Mouse (Mus musculus) hindbrain, embryonic 10.5 days (tissue): Measurements from ENCODE around the gene Rdh9. TPM values are rescaled to one million over a fixed set of nuclear protein-coding genes. Genes with fewer than 3 reads are reported as not detected.
"Not testable (repeated sequence)": the region's sequence is repeated elsewhere in the genome, so short reads cannot be mapped to it uniquely, and the experiment has no call there.

Experiments
- DNase-seq: peaks from one replicate; pipeline ENCODE4 v3.0.0-alpha.2; 2017; ENCODE audit warnings: low spot score
- H3K27ac ChIP-seq: fragments of 300-500 bp; sonication (generic); 2 replicates; pipeline ENCODE4 v1.5.1; 2016; ENCODE audit warnings: mild to moderate bottlenecking, moderate library complexity
- H3K27me3 ChIP-seq: fragments of 300-500 bp; sonication (generic); 2 replicates; pipeline ENCODE4 v1.6.1; 2016; ENCODE audit warnings: mild to moderate bottlenecking; ENCODE audit not compliant: poor library complexity, insufficient read depth, severe bottlenecking
- H3K36me3 ChIP-seq: fragments of 300-500 bp; sonication (generic); 2 replicates; pipeline ENCODE4 v1.6.1; 2016; ENCODE audit warnings: mild to moderate bottlenecking, moderate library complexity
- H3K4me1 ChIP-seq: fragments of 300-500 bp; sonication (generic); replicated peaks from 2 replicates; pipeline ENCODE4 v1.6.1; 2016; ENCODE audit warnings: mild to moderate bottlenecking
- H3K4me3 ChIP-seq: fragments of 300-500 bp; sonication (generic); 2 replicates; pipeline ENCODE4 v1.5.1; 2016; ENCODE audit warnings: mild to moderate bottlenecking, moderate library complexity
- H3K9me3 ChIP-seq: fragments of 300-500 bp; sonication (generic); 2 replicates; pipeline ENCODE4 v1.6.1; 2016; ENCODE audit warnings: mild to moderate bottlenecking, moderate library complexity
- WGBS: fragments of 180-500 bp; shearing (Covaris S2); methylation state at CpG from one replicate; pipeline ENCODE4 v1.1.7; 2016; 5-methylcytosine and 5-hydroxymethylcytosine counted together
- polyA plus RNA-seq: library from polyadenylated mRNA; unstranded; fragments of >200 nt; fragmentation: Nextera tagmentation; extraction: Ambion mirVana; gene quantifications from 2 replicates; pipeline ENCODE4 v1.2.1, GENCODE M21; 2016

Rdh9 gene
- polyA plus RNA-seq, 1 experiment from 2014 or later, result not detected

DNA sequence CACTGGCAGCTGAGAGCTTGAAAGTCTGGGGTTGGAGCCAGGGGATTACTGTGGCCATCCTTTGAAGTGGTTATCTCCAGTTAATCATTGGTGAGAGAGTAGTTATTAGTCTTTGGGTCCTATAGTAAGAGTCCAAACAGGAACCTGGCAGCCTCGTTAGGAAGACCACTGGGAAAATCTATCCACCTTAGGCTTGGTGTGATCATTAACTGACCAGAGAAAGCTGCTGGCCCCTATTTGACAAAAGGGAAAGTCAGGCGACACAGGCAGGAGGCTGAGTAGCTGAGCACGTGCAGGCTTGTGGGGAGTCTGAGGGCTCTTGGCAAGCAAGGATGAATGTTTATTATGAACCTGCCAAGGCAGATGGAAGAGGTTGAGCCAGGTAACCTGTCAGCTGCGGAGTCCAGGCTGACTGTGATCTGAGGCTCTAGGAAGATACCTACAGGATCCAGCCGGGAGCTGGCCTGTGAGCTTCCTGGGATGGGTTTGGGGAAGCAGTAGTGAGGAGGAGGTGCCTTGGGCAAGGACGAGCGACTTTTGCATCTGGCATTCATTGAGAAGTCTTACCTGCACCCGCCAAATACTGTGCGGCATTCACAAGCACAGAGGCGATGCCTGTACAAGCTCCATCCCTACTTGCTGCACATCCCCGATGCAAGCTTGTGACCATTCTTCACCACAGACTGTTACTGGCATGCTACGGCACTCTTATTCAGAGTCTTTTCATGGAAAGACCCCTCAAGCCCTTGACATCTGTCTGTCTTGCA lies 12.1 kb upstream of the Rdh9 start:
- Histone ChIP-seq H3K27ac (no peak overlapping the region), H3K9me3 (no peaks in the 10 kb centered on the region), H3K4me1 (no peaks in the 10 kb centered on the region), H3K36me3 (no peaks in the 10 kb centered on the region), H3K4me3 (no peak overlapping the region), H3K27me3 (no peaks in the 10 kb centered on the region)
- DNase-seq, result no peak
- WGBS, result 79% methylated on average over 12 of the region's 12 CpGs

DNA sequence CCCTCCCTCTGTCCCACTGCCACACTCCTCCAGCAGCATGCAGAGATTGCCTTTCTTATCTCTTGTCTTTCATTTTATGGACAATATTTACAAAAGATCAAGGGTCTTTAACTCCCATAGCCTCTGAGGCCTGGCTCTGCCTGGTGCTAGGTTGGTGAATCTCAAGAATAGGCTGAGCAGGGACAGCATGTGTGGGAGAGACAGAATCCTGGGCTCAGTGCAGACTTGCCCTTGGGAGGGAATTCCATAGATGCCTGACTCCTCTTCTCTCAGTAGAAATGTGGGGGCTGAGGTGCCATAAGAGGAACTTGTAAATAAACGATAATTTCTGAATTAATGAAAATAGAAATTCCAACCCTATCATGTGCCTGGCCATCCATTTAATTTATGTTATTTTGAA lies 9.6 kb upstream of the Rdh9 start:
- H3K27me3 ChIP-seq, result no peaks in the 10 kb centered on the region
- H3K36me3 ChIP-seq, result no peaks in the 10 kb centered on the region
- H3K27ac ChIP-seq, result no peak overlapping the region
- 85% methylated on average over 1 of the region's 1 CpGs for WGBS
- no peaks in the 10 kb centered on the region for H3K4me1 ChIP-seq
- H3K9me3 ChIP-seq, result no peaks in the 10 kb centered on the region
- DNase-seq, result no peak
- H3K4me3 ChIP-seq, result no peak overlapping the region

DNA sequence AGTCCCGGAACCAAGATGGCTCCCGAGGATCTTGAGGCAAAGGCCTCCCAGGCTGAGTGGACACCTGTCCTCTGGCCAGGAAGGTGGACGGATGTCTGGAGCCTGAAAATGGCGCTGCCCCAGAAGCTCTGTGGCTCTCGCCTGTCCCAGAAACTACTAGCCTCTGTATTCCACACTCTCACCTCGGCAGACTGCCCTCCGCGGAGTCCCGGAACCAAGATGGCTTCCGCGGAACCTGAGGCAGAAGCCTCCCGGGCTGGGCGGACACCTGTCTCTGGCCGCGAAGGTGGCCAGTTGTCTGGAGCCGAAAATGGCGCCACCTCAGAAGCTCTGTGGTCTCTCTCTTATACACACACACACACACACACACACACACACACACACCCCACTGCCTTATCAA lies 6.1 kb downstream of the Rdh9 start:
- not testable (repeated sequence) for H3K4me3 ChIP-seq, H3K27ac ChIP-seq, H3K4me1 ChIP-seq, H3K36me3 ChIP-seq, DNase-seq, H3K27me3 ChIP-seq, H3K9me3 ChIP-seq
- WGBS, result 95% methylated on average over 17 of the region's 17 CpGs

DNA sequence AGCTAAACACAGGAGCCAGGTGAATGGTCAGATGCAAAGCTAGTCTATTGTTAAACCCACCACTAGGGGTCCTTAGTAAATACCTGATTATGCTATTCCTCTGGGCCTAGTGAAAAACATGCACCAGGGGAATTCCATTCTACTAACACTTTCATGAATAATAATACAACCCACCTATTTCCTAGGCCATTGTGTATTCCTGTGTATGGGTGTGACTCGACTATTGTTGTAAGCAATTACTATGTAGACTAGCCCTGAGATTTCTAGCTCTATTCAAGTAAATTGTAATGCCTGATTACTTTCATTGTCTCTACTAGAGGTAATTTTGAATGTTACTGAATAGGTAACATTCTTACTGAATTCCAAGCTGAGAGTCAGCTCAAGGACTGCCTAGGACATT lies 9.2 kb downstream of the Rdh9 start:
- not testable (repeated sequence) for H3K36me3 ChIP-seq, H3K4me3 ChIP-seq, H3K27me3 ChIP-seq, DNase-seq, H3K27ac ChIP-seq, H3K9me3 ChIP-seq, H3K4me1 ChIP-seq
- 90% methylated on average over 1 of the region's 1 CpGs for WGBS

DNA sequence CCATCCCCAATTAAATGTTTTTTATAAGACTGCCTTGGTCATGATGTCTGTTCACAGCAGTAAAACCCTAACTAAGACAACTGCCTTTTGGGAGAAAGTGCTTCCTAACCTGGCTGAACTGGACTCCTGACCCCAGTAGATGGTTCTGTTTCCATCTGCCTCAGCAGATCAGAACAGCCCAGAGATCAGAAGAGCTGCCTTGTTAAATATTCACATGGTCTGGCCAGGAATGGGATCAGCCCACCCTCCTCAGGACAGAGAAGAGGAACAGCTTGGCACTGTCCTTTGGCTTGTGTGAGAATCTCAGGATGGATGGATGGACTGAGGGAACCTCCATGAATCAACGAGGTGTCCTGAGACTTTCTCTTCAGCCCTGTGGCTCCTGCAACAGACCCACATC lies 23.1 kb downstream of the Rdh9 start:
- 68% methylated on average over 1 of the region's 1 CpGs for WGBS
- Histone ChIP-seq H3K27ac (no peak overlapping the region), H3K4me3 (no peak overlapping the region), H3K27me3 (no peaks in the 10 kb centered on the region), H3K36me3 (no peaks in the 10 kb centered on the region), H3K9me3 (no peaks in the 10 kb centered on the region), H3K4me1 (no peaks in the 10 kb centered on the region)
- no peak for DNase-seq

DNA sequence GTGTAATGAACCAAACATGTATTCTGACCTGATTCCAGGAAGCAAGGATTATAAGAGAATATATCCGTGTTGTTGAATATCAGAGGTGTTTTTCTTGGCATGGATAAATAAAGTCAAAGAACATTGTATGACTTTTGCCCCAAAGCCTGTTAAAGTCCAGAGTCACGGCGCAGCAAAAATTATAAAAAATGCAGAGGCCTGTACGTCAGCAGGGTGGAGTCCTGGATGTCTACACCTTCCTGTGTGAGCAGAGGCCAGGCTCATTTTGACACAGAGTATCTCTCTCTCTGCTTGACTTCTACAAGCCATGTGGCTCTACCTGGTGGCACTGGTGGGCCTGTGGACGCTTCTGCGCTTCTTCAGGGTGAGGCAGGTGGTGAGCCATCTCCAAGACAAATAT lies 24.7 kb downstream of the Rdh9 start, which contains the start of gene Rdh16:
Rdh16 (plus strand) TSS at position 262 of the 400 bp plus-strand sequence.
- Histone ChIP-seq H3K9me3 (no peaks in the 10 kb centered on the region), H3K4me1 (no peaks in the 10 kb centered on the region), H3K27me3 (no peaks in the 10 kb centered on the region), H3K36me3 (no peaks in the 10 kb centered on the region), H3K4me3 (no peak within 1 kb of the TSS), H3K27ac (no peak within 1 kb of the TSS)
- WGBS, result 89% methylated on average over 6 of the region's 6 CpGs
- DNase-seq, result no peak

DNA sequence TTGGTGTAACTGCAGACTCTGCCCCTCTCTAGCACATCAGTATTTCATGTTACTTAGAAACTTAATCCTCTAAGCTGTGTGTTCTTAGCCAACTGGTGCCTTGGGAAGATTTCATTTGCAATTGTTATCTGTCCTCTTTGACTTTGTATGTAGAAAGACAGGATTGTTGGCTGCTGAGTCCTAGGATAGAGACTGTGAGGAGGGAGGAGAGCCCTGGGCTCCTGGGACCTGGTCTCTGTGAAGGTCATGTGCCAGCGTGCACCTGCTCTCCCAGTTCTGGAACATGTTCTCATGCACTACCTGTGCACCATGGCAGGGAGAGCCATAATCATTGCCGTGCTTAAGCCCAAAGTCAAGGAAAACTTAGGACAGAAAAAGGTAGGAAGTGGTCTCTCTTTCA lies 25.4 kb downstream of the Rdh9 start:
- H3K4me1 ChIP-seq, result no peaks in the 10 kb centered on the region
- no peaks in the 10 kb centered on the region for H3K36me3 ChIP-seq
- DNase-seq, result no peak
- no peak overlapping the region for H3K27ac ChIP-seq
- no peak overlapping the region for H3K4me3 ChIP-seq
- no peaks in the 10 kb centered on the region for H3K27me3 ChIP-seq
- 96% methylated on average over 2 of the region's 2 CpGs for WGBS
- H3K9me3 ChIP-seq, result no peaks in the 10 kb centered on the region

DNA sequence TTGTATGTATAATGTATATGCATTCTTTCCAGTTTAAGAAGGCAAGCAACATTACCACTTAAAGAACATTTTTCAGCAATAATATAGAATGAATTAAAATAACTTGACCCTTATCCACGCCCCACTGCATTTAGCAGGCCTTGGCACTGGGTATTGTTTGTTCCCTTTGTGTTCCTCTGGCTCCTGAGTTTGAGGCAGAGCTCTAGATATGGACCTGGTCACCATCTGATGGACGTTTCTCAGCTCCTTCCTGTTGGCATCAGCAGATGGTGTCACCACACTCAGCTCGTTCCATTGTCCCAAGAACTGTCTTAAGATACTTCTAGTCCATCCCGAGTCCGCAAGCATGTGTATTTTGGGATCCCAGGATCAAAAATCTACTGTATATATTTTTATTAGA lies 26.1 kb downstream of the Rdh9 start:
- no peaks in the 10 kb centered on the region for H3K36me3 ChIP-seq
- no peak overlapping the region for H3K4me3 ChIP-seq
- H3K9me3 ChIP-seq, result no peaks in the 10 kb centered on the region
- DNase-seq, result no peak
- H3K27me3 ChIP-seq, result no peaks in the 10 kb centered on the region
- WGBS, result 84% methylated on average over 5 of the region's 5 CpGs
- no peaks in the 10 kb centered on the region for H3K4me1 ChIP-seq
- H3K27ac ChIP-seq, result no peak overlapping the region

DNA sequence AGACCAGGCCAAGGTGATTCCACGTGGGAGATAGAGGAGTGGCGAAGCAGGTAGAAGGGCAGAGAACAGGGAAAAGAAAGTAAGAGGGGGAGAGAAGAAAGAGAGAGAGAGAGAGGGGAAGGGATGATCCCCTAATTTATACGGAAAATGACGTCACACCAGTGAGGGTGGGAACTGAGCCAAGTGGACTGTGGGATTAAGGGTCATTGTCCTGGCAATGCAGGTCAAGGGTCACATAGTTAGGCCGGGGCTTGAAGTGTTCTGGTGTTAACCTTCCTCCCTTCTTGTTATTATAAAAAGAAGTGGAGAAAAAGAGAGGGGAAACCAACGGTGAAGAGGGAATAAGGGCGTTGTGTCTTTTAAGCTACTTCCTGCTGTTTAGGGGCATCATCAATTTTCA lies 28.2 kb downstream of the Rdh9 start:
- DNase-seq, result no peak
- Histone ChIP-seq H3K4me3 (no peak overlapping the region), H3K36me3 (no peaks in the 10 kb centered on the region), H3K27ac (no peak overlapping the region), H3K27me3 (no peaks in the 10 kb centered on the region), H3K9me3 (no peaks in the 10 kb centered on the region), H3K4me1 (no peaks in the 10 kb centered on the region)
- 56% methylated on average over 7 of the region's 7 CpGs for WGBS

DNA sequence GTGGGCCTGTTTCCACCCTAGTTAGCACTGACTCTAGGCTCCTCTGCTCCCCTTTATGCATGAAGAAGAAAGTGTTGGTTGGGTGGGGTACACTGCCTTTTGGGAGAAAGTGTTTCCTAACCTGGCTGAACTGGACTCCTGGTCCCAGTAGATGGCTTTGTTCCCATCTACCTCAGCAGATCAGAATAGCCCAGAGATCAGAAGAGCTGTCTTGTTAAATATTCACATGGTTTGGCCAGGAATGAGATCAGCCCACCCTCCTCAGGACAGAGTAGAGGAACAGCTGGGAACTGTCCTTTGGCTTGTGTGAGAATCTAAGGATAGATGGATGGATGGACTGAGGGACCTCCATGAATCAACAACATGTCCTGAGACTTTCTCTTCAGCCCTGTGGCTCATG lies 39.7 kb downstream of the Rdh9 start:
- Histone ChIP-seq H3K9me3 (peaks cover 13% of the 10 kb centered on the region; the same call in 1 of the 2 replicates), H3K27me3 (no peaks in the 10 kb centered on the region), H3K36me3 (no peaks in the 10 kb centered on the region), H3K4me3 (no peak overlapping the region), H3K27ac (no peak overlapping the region), H3K4me1 (no peaks in the 10 kb centered on the region)
- DNase-seq, result no peak

DNA sequence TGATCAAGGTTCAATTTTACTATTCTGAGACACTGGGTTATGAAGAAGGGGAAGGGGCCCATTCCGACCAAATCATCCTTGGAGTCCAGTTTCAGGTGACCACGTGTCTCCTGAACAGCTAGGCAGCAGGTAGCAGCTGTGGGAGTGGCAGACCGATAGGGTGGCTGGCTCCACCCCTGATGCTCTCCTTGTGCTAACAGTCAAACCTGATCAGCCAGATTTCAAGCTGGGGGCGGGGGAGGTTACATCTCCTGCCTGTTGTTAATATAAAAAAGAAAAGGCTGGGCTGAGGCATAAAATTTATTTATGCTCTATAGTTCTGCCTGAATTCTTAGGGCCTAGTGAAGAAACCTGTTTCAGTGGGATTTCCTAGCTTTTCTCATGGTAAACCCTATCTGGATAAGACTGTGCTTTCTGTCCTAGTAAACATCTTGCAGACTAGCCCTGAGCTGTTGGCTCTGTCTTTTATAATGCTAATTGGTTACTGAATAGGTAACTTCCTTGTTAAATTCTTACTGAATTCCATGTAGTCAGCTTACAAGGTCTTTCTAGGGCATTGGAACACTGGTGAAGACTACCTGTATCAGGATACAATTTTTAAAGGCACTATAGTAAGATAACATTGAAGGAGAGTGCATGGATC lies 41.2 kb downstream of the Rdh9 start:
- not testable (repeated sequence) for H3K4me3 ChIP-seq, H3K27ac ChIP-seq, H3K4me1 ChIP-seq, H3K36me3 ChIP-seq, H3K27me3 ChIP-seq, DNase-seq
- peaks cover 15% of the 10 kb centered on the region; the same call in 1 of the 2 replicates for H3K9me3 ChIP-seq
- 79% methylated on average over 4 of the region's 4 CpGs for WGBS

DNA sequence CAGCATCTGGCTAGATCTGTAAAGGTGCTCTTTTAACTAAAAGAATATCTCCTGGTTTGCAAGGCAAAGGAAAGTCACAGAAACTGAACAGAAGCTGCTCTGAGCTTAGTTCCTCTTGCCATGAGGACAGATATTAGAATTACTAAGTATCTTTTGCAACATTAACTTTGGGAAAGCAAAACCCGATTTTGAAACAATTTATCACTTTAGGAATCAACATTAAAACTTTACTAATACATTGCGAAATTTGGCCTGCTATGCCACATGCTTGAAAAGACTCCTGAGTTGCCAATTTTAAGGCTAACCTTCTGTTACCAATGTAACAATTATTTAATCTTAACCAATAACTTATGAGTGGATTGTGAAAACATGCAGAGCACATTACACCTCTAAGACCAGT lies 45.6 kb downstream of the Rdh9 start:
- H3K27me3 ChIP-seq, H3K36me3 ChIP-seq, DNase-seq, H3K27ac ChIP-seq, H3K4me1 ChIP-seq, H3K4me3 ChIP-seq: not testable (repeated sequence)
- H3K9me3 ChIP-seq, result peaks cover 15% of the 10 kb centered on the region; the same call in 1 of the 2 replicates
- WGBS, result 90% methylated on average over 2 of the region's 2 CpGs

DNA sequence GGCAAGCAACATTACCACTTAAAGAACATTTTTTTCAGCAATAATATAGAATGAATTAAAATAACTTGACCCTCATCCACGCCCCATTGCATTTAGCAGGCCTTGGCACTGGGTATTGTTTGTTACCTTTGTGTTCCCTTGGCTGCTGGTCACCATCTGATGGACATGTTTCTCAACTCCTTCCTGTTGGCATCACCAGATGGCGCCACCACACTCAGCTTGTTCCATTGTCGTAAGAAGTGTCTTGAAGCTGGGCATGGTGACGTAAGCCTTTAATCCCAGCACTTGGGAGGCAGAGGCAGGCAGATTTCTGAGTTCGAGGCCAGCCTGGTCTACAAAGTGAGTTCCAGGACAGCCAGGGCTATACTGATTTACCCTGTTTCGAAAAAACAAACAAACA lies 49.2 kb downstream of the Rdh9 start:
- peak; percentile 8 for DNase-seq
- Histone ChIP-seq H3K27me3 (no peaks in the 10 kb centered on the region), H3K27ac (no peak overlapping the region), H3K9me3 (peaks cover 4% of the 10 kb centered on the region; the same call in 1 of the 2 replicates), H3K4me1 (no peaks in the 10 kb centered on the region), H3K4me3 (no peak overlapping the region), H3K36me3 (no peaks in the 10 kb centered on the region)
- WGBS, result 80% methylated on average over 6 of the region's 6 CpGs
